Mouse (Mus musculus) liver, adult 2 months (tissue): Measurements from ENCODE around the gene Rbbp8nl.

Experiments
- CTCF ChIP-seq: fragments of 200-500 bp; IDR thresholded peaks from 2 replicates; pipeline ENCODE4 v1.5.1; 2011; ENCODE audit warnings: low read depth, low read length, control low read depth
- POLR2A ChIP-seq: fragments of 200-500 bp; IDR thresholded peaks from 2 replicates; pipeline ENCODE4 v1.6.1; 2011; ENCODE audit warnings: low read length, control low read depth; ENCODE audit not compliant: insufficient read depth; ENCODE audit errors: extremely low read depth

DNA sequence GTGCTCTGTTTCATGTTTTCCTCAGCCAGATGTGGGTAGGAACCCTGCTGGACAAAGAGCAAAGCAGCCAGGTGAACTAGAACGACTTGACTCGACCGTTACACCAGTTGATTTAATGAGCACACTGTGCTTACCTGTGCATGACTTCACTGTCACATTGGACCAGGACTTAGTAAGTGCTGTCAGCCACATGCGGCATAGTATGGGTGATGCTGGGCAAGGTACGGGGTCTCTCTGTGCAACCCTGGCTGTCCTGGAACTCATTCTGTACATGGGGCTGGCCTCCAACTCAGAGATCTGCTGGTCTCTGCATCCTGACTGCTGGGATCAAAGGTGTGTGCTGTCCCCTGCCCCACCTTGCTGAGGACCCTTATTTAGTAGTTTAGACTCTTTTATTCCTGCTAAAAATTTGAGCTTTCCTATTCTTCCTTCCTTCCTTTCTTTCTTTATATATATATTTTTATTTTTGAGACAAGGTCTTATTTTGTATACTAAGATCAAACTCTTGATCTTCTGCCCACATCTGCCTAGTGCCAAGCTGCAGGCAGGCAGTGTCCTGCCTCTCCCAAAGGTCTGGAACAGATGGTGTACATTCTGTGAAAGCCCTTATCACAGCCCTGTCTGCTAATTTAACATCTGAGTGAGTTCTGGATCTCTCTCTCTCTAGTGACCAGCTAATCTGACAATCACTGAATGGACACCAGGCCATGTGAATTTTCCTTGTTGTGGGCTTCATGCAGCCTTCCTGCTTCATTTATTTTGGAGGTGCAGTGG, 35.1 kb downstream of the Rbbp8nl start:
- no peak for TF ChIP-seq CTCF
- no peak for TF ChIP-seq POLR2A
